Mouse (Mus musculus) kidney, adult 10 weeks (tissue): ENCODE data around the gene Prl7d1. TPM values are rescaled to one million over a fixed set of nuclear protein-coding genes. Genes with fewer than 3 reads are reported as not detected.

ENCODE experiments used
- polyA plus RNA-seq: library from polyadenylated mRNA; stranded (reverse); fragments of 350-450 nt; fragmentation: Illumina TruSeq; extraction: RNeasy Lipid Tissue Mini Kit (QIAGEN cat#74804); gene quantifications from one replicate; pipeline ENCODE4 v1.2.3, GENCODE M21; 2014; ENCODE audit warnings: low read depth, low replicate concordance

Prl7d1 gene
- polyA plus RNA-seq, result not detected

GRCm38 (mm10) chr13:27716636-27717035 lies at the start of gene Prl7d1:
TSS of gene Prl7d1 (minus strand) at chr13:27716736.

GRCm38 (mm10) chr13:27667936-27668335 lies 48.6 kb downstream of the Prl7d1 start, which contains the start of gene Prl7a2:
TSS of gene Prl7a2 (minus strand) at chr13:27668036.

Other genes with a start within 250 kb of the Prl7d1 start
- not detected for gene Prl8a8, start 203.5 kb downstream of the Prl7d1 start, polyA plus RNA-seq
- not detected for gene Prl8a9, start 152.1 kb downstream of the Prl7d1 start, polyA plus RNA-seq
- not detected for gene Prl8a1, start 134.6 kb downstream of the Prl7d1 start, polyA plus RNA-seq
- not detected for gene Prl7b1, start 106.2 kb downstream of the Prl7d1 start, polyA plus RNA-seq
- gene Prl7a1, start 74.2 kb downstream of the Prl7d1 start, polyA plus RNA-seq, result not detected
- not detected for gene Prl7a2, start 48.7 kb downstream of the Prl7d1 start, polyA plus RNA-seq
- gene Prl7c1, start 64.1 kb upstream of the Prl7d1 start, polyA plus RNA-seq, result not detected
- not detected for gene Prl2a1, start 84.9 kb upstream of the Prl7d1 start, polyA plus RNA-seq
- gene Prl2c1, start 132.6 kb upstream of the Prl7d1 start, polyA plus RNA-seq, result not detected